Mouse (Mus musculus): ENCODE measurements around the gene Rasd1. TPM values are rescaled to one million over a fixed set of nuclear protein-coding genes. Genes with fewer than 3 reads are reported as not detected.
A peak's percentile ranks its signal among the peaks of the same experiment; 100 is the strongest.

The Rasd1 gene
- polyA plus RNA-seq, 1 experiment from 2014 or later = 2.0 TPM

DNA sequence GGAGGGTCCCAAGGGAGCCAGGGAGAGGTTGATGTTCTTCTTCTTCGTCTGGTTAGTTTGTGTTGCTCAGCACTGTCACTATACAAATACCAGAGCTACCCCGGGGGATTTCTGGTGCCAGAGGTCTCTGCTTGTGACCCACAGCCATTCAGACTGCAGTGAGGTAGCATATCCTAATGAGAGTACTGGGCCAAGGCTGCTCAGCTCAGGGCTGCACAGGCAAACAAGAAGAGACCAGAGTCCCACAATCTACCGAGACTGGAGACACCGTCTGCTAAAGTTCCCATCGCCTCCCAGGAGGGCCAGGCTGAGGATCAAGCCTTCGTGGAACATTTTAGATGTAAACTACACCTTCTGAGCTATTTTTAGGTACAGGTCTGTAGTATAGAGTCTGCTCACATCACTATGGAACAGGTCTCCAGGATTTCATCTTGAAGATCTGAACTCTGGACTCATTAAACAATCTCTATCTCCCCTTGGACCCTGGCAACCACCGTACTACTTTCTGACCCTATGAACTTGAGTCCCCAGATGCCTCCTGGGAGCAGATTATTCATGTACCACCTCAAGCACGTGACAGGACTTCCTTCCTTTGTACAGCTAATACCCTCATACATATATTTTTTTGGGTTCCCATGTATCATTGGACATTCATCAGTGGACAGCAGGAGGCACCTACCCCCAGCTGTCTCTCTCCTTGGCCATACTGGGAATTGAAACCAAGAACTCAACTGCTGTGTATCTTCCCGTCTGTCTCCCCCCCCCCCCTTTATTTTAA, 32.0 kb downstream of the Rasd1 start:
- Histone ChIP-seq H3K9ac (ENCODE audit: low read depth, low read length) (no peak overlapping the region), H3K36me3 (ENCODE audit: control insufficient read depth, insufficient read depth, low read length) (no peaks in the 10 kb centered on the region), H3K27me3 (replicated peaks; ENCODE audit: control insufficient read depth, insufficient read depth, low read length) (0 out of 2 replicates have a peak, but pooled peaks cover 4% of the 10 kb centered on the region), H3K4me2 (no peak overlapping the region), H3K27ac (ENCODE audit: low read depth, low read length) (no peak overlapping the region), H3K9me3 (ENCODE audit: control insufficient read depth, low read length) (no peaks in the 10 kb centered on the region), H3K4me3 (ENCODE audit: low read depth, low read length) (no peak overlapping the region), H3K4me1 (replicated peaks; ENCODE audit: control insufficient read depth, insufficient read depth, low read length) (no peaks in the 10 kb centered on the region)
- WGBS = 66% methylated on average over 9 of the region's 9 CpGs
- no peak for DNase-seq (ENCODE audit: low spot score)
- no peak for ATAC-seq (replicated peaks; ENCODE audit: low FRiP score)

DNA sequence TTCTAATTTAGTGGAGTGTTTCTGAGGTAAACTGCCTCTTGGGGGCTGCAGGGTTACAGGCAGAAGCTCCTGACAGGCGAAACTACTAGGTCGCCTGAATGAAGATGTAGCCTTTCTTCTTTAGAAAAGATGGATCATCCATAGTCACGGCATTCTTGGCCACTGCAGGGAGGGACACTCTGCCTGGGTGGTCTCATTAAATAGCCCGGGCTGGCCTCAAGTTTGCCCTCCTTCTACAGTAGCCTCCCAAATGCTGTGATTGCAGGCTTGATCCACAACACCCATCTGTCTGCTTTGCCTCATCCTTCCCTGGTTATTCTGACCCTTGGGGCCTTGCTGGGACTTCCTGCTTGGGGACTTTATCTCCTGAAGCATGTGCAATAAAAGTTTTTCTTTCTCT, 34.7 kb downstream of the Rasd1 start:
- ATAC-seq (replicated peaks; ENCODE audit: low FRiP score) = no peak
- H3K9ac ChIP-seq (ENCODE audit: low read depth, low read length) = no peak overlapping the region
- no peak overlapping the region for H3K4me2 ChIP-seq
- no peak overlapping the region for H3K4me3 ChIP-seq (ENCODE audit: low read depth, low read length)
- H3K36me3 ChIP-seq (ENCODE audit: control insufficient read depth, insufficient read depth, low read length) = no peaks in the 10 kb centered on the region
- no peak overlapping the region for H3K27ac ChIP-seq (ENCODE audit: low read depth, low read length)
- no peak for DNase-seq (ENCODE audit: low spot score)
- 63% methylated on average over 4 of the region's 4 CpGs for WGBS
- 0 out of 2 replicates have a peak, but pooled peaks cover 4% of the 10 kb centered on the region for H3K27me3 ChIP-seq (replicated peaks; ENCODE audit: control insufficient read depth, insufficient read depth, low read length)
- H3K4me1 ChIP-seq (replicated peaks; ENCODE audit: control insufficient read depth, insufficient read depth, low read length) = no peaks in the 10 kb centered on the region
- H3K9me3 ChIP-seq (ENCODE audit: control insufficient read depth, low read length) = no peaks in the 10 kb centered on the region

GRCm38 (mm10) chr11:59921265-59921664, 43.5 kb downstream of the Rasd1 start:
- H3K4me1 ChIP-seq (replicated peaks; ENCODE audit: control insufficient read depth, insufficient read depth, low read length) = peaks cover 20% of the 10 kb centered on the region

GRCm38 (mm10) chr11:59920331-59920730, 44.4 kb downstream of the Rasd1 start:
- no peak for ATAC-seq (replicated peaks; ENCODE audit: low FRiP score)

More at GRCm38 (mm10) chr11:59921265-59921664, 43.5 kb downstream of the Rasd1 start:
- Histone ChIP-seq H3K36me3 (ENCODE audit: control insufficient read depth, insufficient read depth, low read length) (no peaks in the 10 kb centered on the region), H3K4me2 (peak overlapping the region; percentile 34), H3K9me3 (ENCODE audit: control insufficient read depth, low read length) (no peaks in the 10 kb centered on the region), H3K27me3 (replicated peaks; ENCODE audit: control insufficient read depth, insufficient read depth, low read length) (no peaks in the 10 kb centered on the region), H3K4me3 (ENCODE audit: low read depth, low read length) (peak overlapping the region; percentile 24), H3K9ac (ENCODE audit: low read depth, low read length) (no peak overlapping the region), H3K27ac (ENCODE audit: low read depth, low read length) (no peak overlapping the region)
- WGBS = 36% methylated on average over 7 of the region's 7 CpGs
- DNase-seq (ENCODE audit: low spot score) (no peak), ATAC-seq (replicated peaks; ENCODE audit: low FRiP score) (peak; percentile 63; the same call in 1 of the 2 replicates)

DNA sequence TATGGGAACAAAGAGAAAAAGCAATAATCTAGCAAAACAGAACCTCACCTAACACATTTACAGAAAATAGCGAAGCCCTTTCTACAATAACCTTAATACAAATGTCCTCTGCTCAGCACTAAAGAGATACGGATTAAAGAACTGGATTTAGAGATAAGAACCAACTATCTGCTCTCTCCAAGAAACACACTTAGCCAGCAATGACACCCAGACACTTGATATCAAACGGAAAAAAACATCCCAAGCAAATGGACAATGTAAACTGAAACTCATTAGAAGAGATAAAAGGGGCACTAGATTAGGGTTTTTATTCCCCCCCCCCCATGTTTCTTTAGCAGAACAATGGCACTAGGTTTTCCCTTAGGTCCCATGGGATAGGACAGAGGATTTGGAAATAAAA, 45.3 kb downstream of the Rasd1 start:
- WGBS = 39% methylated on average over 3 of the region's 3 CpGs
- no peak overlapping the region for H3K27ac ChIP-seq (ENCODE audit: low read depth, low read length)

More at GRCm38 (mm10) chr11:59920331-59920730, 44.4 kb downstream of the Rasd1 start:
- Histone ChIP-seq H3K27me3 (replicated peaks; ENCODE audit: control insufficient read depth, insufficient read depth, low read length) (no peaks in the 10 kb centered on the region), H3K4me3 (ENCODE audit: low read depth, low read length) (no peak overlapping the region), H3K36me3 (ENCODE audit: control insufficient read depth, insufficient read depth, low read length) (no peaks in the 10 kb centered on the region), H3K27ac (ENCODE audit: low read depth, low read length) (no peak overlapping the region), H3K4me1 (replicated peaks; ENCODE audit: control insufficient read depth, insufficient read depth, low read length) (peaks cover 20% of the 10 kb centered on the region), H3K4me2 (peak overlapping the region; percentile 33; the same call in 1 of the 2 replicates), H3K9me3 (ENCODE audit: control insufficient read depth, low read length) (no peaks in the 10 kb centered on the region), H3K9ac (ENCODE audit: low read depth, low read length) (no peak overlapping the region)
- WGBS = 35% methylated on average over 5 of the region's 5 CpGs
- DNase-seq (ENCODE audit: low spot score) = no peak

GRCm38 (mm10) chr11:59918014-59918413, 46.7 kb downstream of the Rasd1 start:
- DNase-seq (ENCODE audit: low spot score) (no peak), ATAC-seq (replicated peaks; ENCODE audit: low FRiP score) (no peak)
- Histone ChIP-seq H3K36me3 (ENCODE audit: control insufficient read depth, insufficient read depth, low read length) (no peaks in the 10 kb centered on the region), H3K4me3 (ENCODE audit: low read depth, low read length) (no peak overlapping the region), H3K9me3 (ENCODE audit: control insufficient read depth, low read length) (no peaks in the 10 kb centered on the region), H3K27ac (ENCODE audit: low read depth, low read length) (no peak overlapping the region), H3K9ac (ENCODE audit: low read depth, low read length) (no peak overlapping the region), H3K27me3 (replicated peaks; ENCODE audit: control insufficient read depth, insufficient read depth, low read length) (no peaks in the 10 kb centered on the region), H3K4me2 (no peak overlapping the region), H3K4me1 (replicated peaks; ENCODE audit: control insufficient read depth, insufficient read depth, low read length) (peaks cover 19% of the 10 kb centered on the region)
- 38% methylated on average over 4 of the region's 4 CpGs for WGBS

More for the DNA sequence above, 45.3 kb downstream of the Rasd1 start:
- no peak overlapping the region for H3K4me3 ChIP-seq (ENCODE audit: low read depth, low read length)
- peak; percentile 64; the same call in 1 of the 2 replicates for ATAC-seq (replicated peaks; ENCODE audit: low FRiP score)
- no peaks in the 10 kb centered on the region for H3K36me3 ChIP-seq (ENCODE audit: control insufficient read depth, insufficient read depth, low read length)
- peaks cover 20% of the 10 kb centered on the region for H3K4me1 ChIP-seq (replicated peaks; ENCODE audit: control insufficient read depth, insufficient read depth, low read length)
- no peak for DNase-seq (ENCODE audit: low spot score)
- no peaks in the 10 kb centered on the region for H3K9me3 ChIP-seq (ENCODE audit: control insufficient read depth, low read length)
- H3K27me3 ChIP-seq (replicated peaks; ENCODE audit: control insufficient read depth, insufficient read depth, low read length) = no peaks in the 10 kb centered on the region
- H3K4me2 ChIP-seq = peak overlapping the region; percentile 33; the same call in 1 of the 2 replicates
- no peak overlapping the region for H3K9ac ChIP-seq (ENCODE audit: low read depth, low read length)

GRCm38 (mm10) chr11:59913702-59914101, 51.0 kb downstream of the Rasd1 start:
- 81% methylated on average over 4 of the region's 4 CpGs for WGBS
- ATAC-seq (replicated peaks; ENCODE audit: low FRiP score) = no peak
- no peaks in the 10 kb centered on the region for H3K36me3 ChIP-seq (ENCODE audit: control insufficient read depth, insufficient read depth, low read length)

More at GRCm38 (mm10) chr11:59913702-59914101, 51.0 kb downstream of the Rasd1 start:
- H3K4me3 ChIP-seq (ENCODE audit: low read depth, low read length) = no peak overlapping the region
- H3K27ac ChIP-seq (ENCODE audit: low read depth, low read length) = no peak overlapping the region
- H3K4me2 ChIP-seq = no peak overlapping the region
- H3K4me1 ChIP-seq (replicated peaks; ENCODE audit: control insufficient read depth, insufficient read depth, low read length) = peaks cover 8% of the 10 kb centered on the region; the same call in 1 of the 2 replicates
- no peak for DNase-seq (ENCODE audit: low spot score)
- no peaks in the 10 kb centered on the region for H3K9me3 ChIP-seq (ENCODE audit: control insufficient read depth, low read length)
- no peaks in the 10 kb centered on the region for H3K27me3 ChIP-seq (replicated peaks; ENCODE audit: control insufficient read depth, insufficient read depth, low read length)
- H3K9ac ChIP-seq (ENCODE audit: low read depth, low read length) = no peak overlapping the region
